Mouse (Mus musculus) myocyte (in vitro differentiated cells): ENCODE measurements around the gene Figla.

Experiments used
- CEBPB ChIP-seq: IDR thresholded peaks from 2 replicates; pipeline ENCODE4 v1.6.1; 2011; ENCODE audit warnings: mild to moderate bottlenecking, moderate library complexity; ENCODE audit not compliant: poor library complexity, insufficient read depth, severe bottlenecking
- E2F4 ChIP-seq: IDR thresholded peaks from one replicate; pipeline ENCODE4 v1.6.1; 2011; ENCODE audit warnings: mild to moderate bottlenecking, control low read depth, moderate library complexity; ENCODE audit not compliant: insufficient read depth
- MAX ChIP-seq: IDR thresholded peaks from one replicate; pipeline ENCODE4 v1.6.1; 2011; ENCODE audit warnings: low read depth, mild to moderate bottlenecking, control low read depth
- MYOG ChIP-seq, 3 experiments: IDR thresholded peaks; one replicate each; pipeline ENCODE4 v1.6.1; 2011; ENCODE audit warnings: control low read depth in 2 of 3, low read depth in 2 of 3, mild to moderate bottlenecking in 2 of 3; ENCODE audit not compliant: insufficient read length in 2 of 3, control insufficient read depth in 1 of 3, insufficient read depth in 1 of 3
- POLR2A ChIP-seq: IDR thresholded peaks from one replicate; pipeline ENCODE4 v1.6.1; 2011; ENCODE audit warnings: low read depth, mild to moderate bottlenecking, control low read depth, moderate library complexity; ENCODE audit not compliant: insufficient read length
- POLR2AphosphoS2 ChIP-seq: IDR thresholded peaks from one replicate; pipeline ENCODE4 v1.6.1; 2011; ENCODE audit warnings: low read depth, control low read depth; ENCODE audit not compliant: insufficient read length
- REST ChIP-seq: IDR thresholded peaks from one replicate; pipeline ENCODE4 v1.6.1; 2011; ENCODE audit warnings: mild to moderate bottlenecking, control low read depth, moderate library complexity; ENCODE audit not compliant: insufficient read depth, insufficient read length
- SRF ChIP-seq: IDR thresholded peaks from one replicate; pipeline ENCODE4 v1.6.1; 2011; ENCODE audit warnings: low read depth; ENCODE audit not compliant: control insufficient read depth, insufficient read length
- TCF12 ChIP-seq: IDR thresholded peaks from one replicate; pipeline ENCODE4 v1.6.1; 2011; ENCODE audit warnings: mild to moderate bottlenecking, control low read depth; ENCODE audit not compliant: poor library complexity, insufficient read depth, severe bottlenecking
- TCF3 ChIP-seq: IDR thresholded peaks from one replicate; pipeline ENCODE4 v1.6.1; 2011; ENCODE audit warnings: low read depth, control low read depth; ENCODE audit not compliant: insufficient read length

DNA sequence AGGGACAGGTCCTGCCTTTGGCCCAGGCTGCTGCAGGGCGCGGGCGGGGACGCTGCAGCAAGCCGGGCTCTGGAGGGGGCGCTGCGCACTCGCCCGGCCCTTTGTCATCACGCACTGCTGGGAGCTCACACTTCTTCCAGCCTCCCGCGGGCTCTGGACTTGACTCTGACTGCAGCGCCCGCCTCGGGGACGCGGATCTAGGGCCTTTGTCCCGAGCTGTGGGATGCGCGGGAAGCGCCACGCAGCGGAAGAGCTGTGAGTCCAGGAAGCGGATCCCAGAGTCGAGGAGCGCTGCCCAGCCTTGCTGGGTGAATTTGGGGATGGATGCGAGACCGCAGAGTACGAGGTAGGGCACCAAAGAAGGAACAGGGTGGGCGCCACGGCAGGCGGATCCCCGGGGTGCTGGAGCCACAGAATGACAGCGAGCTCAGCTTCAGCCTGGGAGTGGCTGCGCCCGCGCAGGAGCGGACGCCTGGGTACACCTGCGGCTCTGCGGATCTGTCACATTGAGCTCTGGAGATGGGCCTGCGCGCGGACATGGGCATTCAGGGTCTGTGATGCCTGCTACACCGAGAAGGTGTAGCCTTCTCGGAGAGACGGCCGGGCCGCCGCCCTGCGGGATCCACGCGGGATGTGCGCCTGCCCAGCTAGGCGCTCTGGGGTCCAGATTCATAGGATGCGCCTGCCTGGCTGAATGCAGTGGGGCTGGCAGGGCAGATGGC lies 12.8 kb downstream of the Figla start, which contains the start of gene Add2:
- TF ChIP-seq TCF12 (no peak), POLR2A (no peak), MAX (no peak), CEBPB (no peak), REST (no peak), POLR2AphosphoS2 (no peak), E2F4 (no peak), MYOG (IDR thresholded peaks at IDR 0.05; ENCODE audit: control insufficient read depth in 1 of 3, insufficient read depth in 1 of 3, insufficient read length in 2 of 3, low read depth in 2 of 3) (no peak), SRF (no peak), TCF3 (no peak)
